Mouse (Mus musculus) B cell, adult 62 days (primary cell): ENCODE measurements around the gene Ppm1l. TPM values are rescaled to one million over a fixed set of nuclear protein-coding genes. Genes with fewer than 3 reads are reported as not detected.

ENCODE experiments used
- total RNA-seq: library from RNA; stranded (reverse); gene quantifications from 4 replicates; pipeline ENCODE4 v1.2.4, GENCODE M21; 2023

Gene Ppm1l
- total RNA-seq, result 13.1 to 18.4 TPM (median 16.5 TPM) in 4 replicates

GRCm38 (mm10) chr3:69316391-69317195 is at the start of gene Ppm1l:
Gene Ppm1l (plus strand): TSS chr3:69316861.

DNA sequence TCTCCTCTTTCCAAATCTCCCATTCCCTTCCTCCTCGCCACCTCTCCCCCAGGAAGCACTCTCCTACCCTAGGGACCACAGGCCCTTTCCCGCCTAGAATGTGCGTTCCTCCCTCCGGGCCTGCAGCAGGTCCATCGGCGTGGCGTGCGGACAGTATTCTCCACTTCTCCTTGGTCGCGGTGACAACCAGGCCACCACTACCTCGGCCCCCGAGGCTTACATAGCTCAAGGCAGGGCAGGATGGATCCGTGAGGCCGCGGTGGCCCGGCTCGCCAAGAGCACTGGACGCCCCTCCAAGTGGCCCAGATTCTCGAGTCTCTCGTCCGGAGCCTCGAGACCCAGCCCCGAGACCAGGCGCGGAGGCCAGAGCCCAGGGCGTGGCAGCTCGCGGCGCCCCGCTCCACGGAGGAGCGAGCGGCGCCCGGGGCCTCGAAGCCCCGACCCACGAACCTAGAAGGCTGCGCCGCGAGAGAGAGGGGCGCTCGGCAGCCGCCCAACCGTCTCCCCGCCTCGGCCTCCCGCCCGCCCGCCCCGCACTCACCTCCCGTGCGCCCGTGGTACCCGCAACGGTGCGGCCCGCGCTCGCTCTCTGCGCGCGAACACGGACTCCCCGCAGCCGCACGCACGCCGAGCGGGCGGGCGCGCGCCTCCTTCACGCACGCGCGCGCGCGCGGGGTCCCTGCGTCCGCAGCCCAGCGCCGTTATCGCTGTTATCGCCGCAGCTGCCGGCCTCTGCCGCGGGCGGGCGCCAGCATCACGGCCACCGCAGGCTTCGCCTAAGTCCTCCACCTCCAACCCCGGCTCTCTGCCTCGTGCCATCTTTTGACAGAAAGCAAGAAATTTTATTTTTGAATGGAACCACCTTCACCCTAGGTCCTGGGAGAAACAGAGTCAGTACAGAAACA is 281.9 kb downstream of the Ppm1l start, which contains the start of gene B3galnt1:
TSS of gene B3galnt1 (minus strand) at position 700 of the 905 bp plus-strand sequence.

Other genes with a start within 250 kb of the Ppm1l start
- 131 to 138 TPM (median 136 TPM) in 4 replicates for gene Kpna4, start 189.7 kb upstream of the Ppm1l start, total RNA-seq
- not detected in 4 replicates for gene Arl14, start 94.4 kb upstream of the Ppm1l start, total RNA-seq